Mouse (Mus musculus): ENCODE results near the gene Rfx3. TPM values are rescaled to one million over a fixed set of nuclear protein-coding genes. Genes with fewer than 3 reads are reported as not detected.

Gene Rfx3
- polyA plus RNA-seq, 1 experiment, result 29.7 TPM

GRCm38 (mm10) chr19:27905976-27906375 lies 105.0 kb downstream of the Rfx3 start:
- H3K36me3 ChIP-seq (ENCODE audit: control insufficient read depth, insufficient read depth, low read length), result no peaks in the 10 kb centered on the region
- TF ChIP-seq CTCF (IDR thresholded peaks at IDR 0.05; ENCODE audit: control insufficient read depth, insufficient read depth, insufficient replicate concordance, low read depth, low read length), result no peak
- no peak for TF ChIP-seq POLR2A (IDR thresholded peaks at IDR 0.05; ENCODE audit: control insufficient read depth, low read depth, low read length)
- no peaks in the 10 kb centered on the region; the same call in 1 of the 2 replicates for H3K4me1 ChIP-seq (ENCODE audit: control insufficient read depth, insufficient read depth, low read length)
- no peaks in the 10 kb centered on the region for H3K27me3 ChIP-seq (ENCODE audit: control insufficient read depth, insufficient read depth, low read length)
- H3K27ac ChIP-seq (ENCODE audit: control insufficient read depth, insufficient read depth, low read depth, low read length), result no peak overlapping the region
- H3K4me3 ChIP-seq (ENCODE audit: control insufficient read depth, low read depth, low read length), result no peak overlapping the region

GRCm38 (mm10) chr19:27905172-27905571 lies 105.8 kb downstream of the Rfx3 start:
- no peak for TF ChIP-seq CTCF (IDR thresholded peaks at IDR 0.05; ENCODE audit: control insufficient read depth, insufficient read depth, insufficient replicate concordance, low read depth, low read length)
- TF ChIP-seq POLR2A (IDR thresholded peaks at IDR 0.05; ENCODE audit: control insufficient read depth, low read depth, low read length), result no peak
- Histone ChIP-seq H3K4me1 (ENCODE audit: control insufficient read depth, insufficient read depth, low read length) (no peaks in the 10 kb centered on the region; the same call in 1 of the 2 replicates), H3K4me3 (ENCODE audit: control insufficient read depth, low read depth, low read length) (no peak overlapping the region), H3K27me3 (ENCODE audit: control insufficient read depth, insufficient read depth, low read length) (no peaks in the 10 kb centered on the region), H3K36me3 (ENCODE audit: control insufficient read depth, insufficient read depth, low read length) (no peaks in the 10 kb centered on the region), H3K27ac (ENCODE audit: control insufficient read depth, insufficient read depth, low read depth, low read length) (no peak overlapping the region)

GRCm38 (mm10) chr19:27904655-27905054 lies 106.3 kb downstream of the Rfx3 start:
- H3K27me3 ChIP-seq (ENCODE audit: control insufficient read depth, insufficient read depth, low read length), result no peaks in the 10 kb centered on the region
- no peak overlapping the region for H3K4me3 ChIP-seq (ENCODE audit: control insufficient read depth, low read depth, low read length)

GRCm38 (mm10) chr19:27904209-27904608 lies 106.8 kb downstream of the Rfx3 start:
- Histone ChIP-seq H3K4me3 (ENCODE audit: control insufficient read depth, low read depth, low read length) (no peak overlapping the region), H3K36me3 (ENCODE audit: control insufficient read depth, insufficient read depth, low read length) (no peaks in the 10 kb centered on the region), H3K27ac (ENCODE audit: control insufficient read depth, insufficient read depth, low read depth, low read length) (no peak overlapping the region), H3K4me1 (ENCODE audit: control insufficient read depth, insufficient read depth, low read length) (no peaks in the 10 kb centered on the region; the same call in 1 of the 2 replicates), H3K27me3 (ENCODE audit: control insufficient read depth, insufficient read depth, low read length) (no peaks in the 10 kb centered on the region)
- TF ChIP-seq POLR2A (IDR thresholded peaks at IDR 0.05; ENCODE audit: control insufficient read depth, low read depth, low read length), result no peak
- no peak for TF ChIP-seq CTCF (IDR thresholded peaks at IDR 0.05; ENCODE audit: control insufficient read depth, insufficient read depth, insufficient replicate concordance, low read depth, low read length)

More at GRCm38 (mm10) chr19:27904655-27905054, 106.3 kb downstream of the Rfx3 start:
- H3K27ac ChIP-seq (ENCODE audit: control insufficient read depth, insufficient read depth, low read depth, low read length), result no peak overlapping the region
- H3K4me1 ChIP-seq (ENCODE audit: control insufficient read depth, insufficient read depth, low read length), result no peaks in the 10 kb centered on the region; the same call in 1 of the 2 replicates
- TF ChIP-seq CTCF (IDR thresholded peaks at IDR 0.05; ENCODE audit: control insufficient read depth, insufficient read depth, insufficient replicate concordance, low read depth, low read length), result no peak
- TF ChIP-seq POLR2A (IDR thresholded peaks at IDR 0.05; ENCODE audit: control insufficient read depth, low read depth, low read length), result no peak
- no peaks in the 10 kb centered on the region for H3K36me3 ChIP-seq (ENCODE audit: control insufficient read depth, insufficient read depth, low read length)

- Histone ChIP-seq H3K27me3 (ENCODE audit: control insufficient read depth, insufficient read depth, low read length) (no peaks in the 10 kb centered on the region), H3K4me3 (ENCODE audit: control insufficient read depth, low read depth, low read length) (no peak overlapping the region), H3K36me3 (ENCODE audit: control insufficient read depth, insufficient read depth, low read length) (no peaks in the 10 kb centered on the region), H3K4me1 (ENCODE audit: control insufficient read depth, insufficient read depth, low read length) (no peaks in the 10 kb centered on the region; the same call in 1 of the 2 replicates), H3K27ac (ENCODE audit: control insufficient read depth, insufficient read depth, low read depth, low read length) (no peak overlapping the region)
- no peak for TF ChIP-seq CTCF (IDR thresholded peaks at IDR 0.05; ENCODE audit: control insufficient read depth, insufficient read depth, insufficient replicate concordance, low read depth, low read length)
- no peak for TF ChIP-seq POLR2A (IDR thresholded peaks at IDR 0.05; ENCODE audit: control insufficient read depth, low read depth, low read length)
These were observed 108.4 kb downstream of the Rfx3 start for GRCm38 (mm10) chr19:27902601-27903000.

- TF ChIP-seq POLR2A (IDR thresholded peaks at IDR 0.05; ENCODE audit: control insufficient read depth, low read depth, low read length) (no peak), CTCF (IDR thresholded peaks at IDR 0.05; ENCODE audit: control insufficient read depth, insufficient read depth, insufficient replicate concordance, low read depth, low read length) (no peak)
These were observed 109.3 kb downstream of the Rfx3 start for GRCm38 (mm10) chr19:27901693-27902092.

GRCm38 (mm10) chr19:27884520-27884919 lies 126.4 kb downstream of the Rfx3 start:
- no peaks in the 10 kb centered on the region for H3K4me1 ChIP-seq (ENCODE audit: control insufficient read depth, insufficient read depth, low read length)
- TF ChIP-seq CTCF (IDR thresholded peaks at IDR 0.05; ENCODE audit: control insufficient read depth, insufficient read depth, insufficient replicate concordance, low read depth, low read length), result no peak
- no peak for TF ChIP-seq POLR2A (IDR thresholded peaks at IDR 0.05; ENCODE audit: control insufficient read depth, low read depth, low read length)
- no peaks in the 10 kb centered on the region for H3K36me3 ChIP-seq (ENCODE audit: control insufficient read depth, insufficient read depth, low read length)
- H3K27me3 ChIP-seq (ENCODE audit: control insufficient read depth, insufficient read depth, low read length), result no peaks in the 10 kb centered on the region
- H3K27ac ChIP-seq (ENCODE audit: control insufficient read depth, insufficient read depth, low read depth, low read length), result no peak overlapping the region
- no peak overlapping the region for H3K4me3 ChIP-seq (ENCODE audit: control insufficient read depth, low read depth, low read length)

More at GRCm38 (mm10) chr19:27901693-27902092, 109.3 kb downstream of the Rfx3 start:
- Histone ChIP-seq H3K4me1 (ENCODE audit: control insufficient read depth, insufficient read depth, low read length) (no peaks in the 10 kb centered on the region; the same call in 1 of the 2 replicates), H3K27ac (ENCODE audit: control insufficient read depth, insufficient read depth, low read depth, low read length) (no peak overlapping the region), H3K4me3 (ENCODE audit: control insufficient read depth, low read depth, low read length) (no peak overlapping the region), H3K36me3 (ENCODE audit: control insufficient read depth, insufficient read depth, low read length) (no peaks in the 10 kb centered on the region), H3K27me3 (ENCODE audit: control insufficient read depth, insufficient read depth, low read length) (no peaks in the 10 kb centered on the region)
